Mouse (Mus musculus): ENCODE results near the gene Chst3. TPM values are rescaled to one million over a fixed set of nuclear protein-coding genes. Genes with fewer than 3 reads are reported as not detected.
"Not testable (repeated sequence)": the region's sequence is repeated elsewhere in the genome, so short reads cannot be mapped to it uniquely, and the experiment has no call there.

Gene Chst3
- polyA plus RNA-seq, 1 experiment from 2014 or later: 3.6 TPM

- H3K4me3 ChIP-seq: no peak overlapping the region
- no peaks in the 10 kb centered on the region for H3K9me3 ChIP-seq
- no peak overlapping the region for H3K27ac ChIP-seq
- H3K4me1 ChIP-seq: no peaks in the 10 kb centered on the region
- no peak for ATAC-seq (ENCODE audit: insufficient number of reproducible peaks, insufficient read depth, low FRiP score, low TSS enrichment)
- WGBS: 78% methylated on average over 10 of the region's 10 CpGs
- H3K36me3 ChIP-seq: no peaks in the 10 kb centered on the region
- H3K9ac ChIP-seq: no peak overlapping the region
- no peaks in the 10 kb centered on the region for H3K27me3 ChIP-seq
- H3K4me2 ChIP-seq (replicated peaks): no peak overlapping the region
Measured at GRCm38 (mm10) chr10:60170326-60171089, 48.6 kb downstream of the Chst3 start.

GRCm38 (mm10) chr10:60168960-60169359 lies 50.1 kb downstream of the Chst3 start:
- H3K27ac ChIP-seq: no peak overlapping the region
- H3K27me3 ChIP-seq: no peaks in the 10 kb centered on the region
- H3K4me2 ChIP-seq (replicated peaks): no peak overlapping the region
- H3K4me1 ChIP-seq: no peaks in the 10 kb centered on the region
- no peak overlapping the region for H3K9ac ChIP-seq
- H3K4me3 ChIP-seq: no peak overlapping the region
- no peaks in the 10 kb centered on the region for H3K36me3 ChIP-seq
- WGBS: 58% methylated on average over 3 of the region's 3 CpGs
- H3K9me3 ChIP-seq: no peaks in the 10 kb centered on the region
- ATAC-seq (ENCODE audit: insufficient number of reproducible peaks, insufficient read depth, low FRiP score, low TSS enrichment): no peak

- WGBS: 86% methylated on average over 2 of the region's 2 CpGs
- H3K4me2 ChIP-seq (replicated peaks): no peak overlapping the region
- no peak overlapping the region for H3K27ac ChIP-seq
- H3K4me1 ChIP-seq: no peaks in the 10 kb centered on the region
- no peak overlapping the region for H3K4me3 ChIP-seq
- H3K9me3 ChIP-seq: no peaks in the 10 kb centered on the region
- H3K27me3 ChIP-seq: no peaks in the 10 kb centered on the region
- H3K36me3 ChIP-seq: no peaks in the 10 kb centered on the region
- no peak for ATAC-seq (ENCODE audit: insufficient number of reproducible peaks, insufficient read depth, low FRiP score, low TSS enrichment)
- H3K9ac ChIP-seq: no peak overlapping the region
Measured at GRCm38 (mm10) chr10:60168306-60168705, 50.8 kb downstream of the Chst3 start.

- H3K4me2 ChIP-seq (replicated peaks): no peak overlapping the region
- no peak overlapping the region for H3K9ac ChIP-seq
- no peaks in the 10 kb centered on the region for H3K27me3 ChIP-seq
- H3K4me1 ChIP-seq: no peaks in the 10 kb centered on the region
- no peak overlapping the region for H3K27ac ChIP-seq
- WGBS: 16% methylated on average over 3 of the region's 3 CpGs
- ATAC-seq (ENCODE audit: insufficient number of reproducible peaks, insufficient read depth, low FRiP score, low TSS enrichment): no peak
- no peaks in the 10 kb centered on the region for H3K36me3 ChIP-seq
- H3K4me3 ChIP-seq: no peak overlapping the region
- H3K9me3 ChIP-seq: no peaks in the 10 kb centered on the region
Measured at GRCm38 (mm10) chr10:60166068-60166467, 53.0 kb downstream of the Chst3 start.

GRCm38 (mm10) chr10:60164869-60165268 lies 54.2 kb downstream of the Chst3 start:
- no peak overlapping the region for H3K4me2 ChIP-seq (replicated peaks)
- no peak overlapping the region for H3K27ac ChIP-seq
- no peak for ATAC-seq (ENCODE audit: insufficient number of reproducible peaks, insufficient read depth, low FRiP score, low TSS enrichment)
- H3K4me1 ChIP-seq: no peaks in the 10 kb centered on the region
- H3K36me3 ChIP-seq: no peaks in the 10 kb centered on the region
- 83% methylated on average over 1 of the region's 1 CpGs for WGBS
- H3K4me3 ChIP-seq: no peak overlapping the region
- H3K9ac ChIP-seq: no peak overlapping the region
- H3K9me3 ChIP-seq: no peaks in the 10 kb centered on the region
- no peaks in the 10 kb centered on the region for H3K27me3 ChIP-seq

- H3K4me2 ChIP-seq (replicated peaks): no peak overlapping the region
- no peak overlapping the region for H3K27ac ChIP-seq
- H3K27me3 ChIP-seq: no peaks in the 10 kb centered on the region
- no peak overlapping the region for H3K4me3 ChIP-seq
- H3K9ac ChIP-seq: no peak overlapping the region
- no peaks in the 10 kb centered on the region for H3K4me1 ChIP-seq
- no peak for ATAC-seq (ENCODE audit: insufficient number of reproducible peaks, insufficient read depth, low FRiP score, low TSS enrichment)
- H3K9me3 ChIP-seq: no peaks in the 10 kb centered on the region
- 94% methylated on average over 6 of the region's 6 CpGs for WGBS
- H3K36me3 ChIP-seq: no peaks in the 10 kb centered on the region
Measured at GRCm38 (mm10) chr10:60162973-60163255, 56.1 kb downstream of the Chst3 start.

- not testable (repeated sequence) for ATAC-seq (ENCODE audit: insufficient number of reproducible peaks, insufficient read depth, low FRiP score, low TSS enrichment); H3K9me3 ChIP-seq; H3K27me3 ChIP-seq; H3K9ac ChIP-seq; H3K4me3 ChIP-seq; H3K4me2 ChIP-seq (replicated peaks); H3K36me3 ChIP-seq; H3K4me1 ChIP-seq; H3K27ac ChIP-seq
- 79% methylated on average over 8 of the region's 8 CpGs for WGBS
Measured at GRCm38 (mm10) chr10:60162184-60162972, 56.7 kb downstream of the Chst3 start.

- ATAC-seq (ENCODE audit: insufficient number of reproducible peaks, insufficient read depth, low FRiP score, low TSS enrichment); H3K9me3 ChIP-seq; H3K4me2 ChIP-seq (replicated peaks); H3K36me3 ChIP-seq; H3K27me3 ChIP-seq; H3K27ac ChIP-seq; H3K4me3 ChIP-seq; H3K4me1 ChIP-seq; H3K9ac ChIP-seq: not testable (repeated sequence)
- 76% methylated on average over 3 of the region's 3 CpGs for WGBS
Measured at GRCm38 (mm10) chr10:60161397-60161796, 57.7 kb downstream of the Chst3 start.

GRCm38 (mm10) chr10:60158144-60158543 lies 60.9 kb downstream of the Chst3 start:
- Histone ChIP-seq H3K4me3 (no peak overlapping the region), H3K9ac (no peak overlapping the region), H3K4me1 (no peaks in the 10 kb centered on the region), H3K27ac (no peak overlapping the region), H3K27me3 (no peaks in the 10 kb centered on the region), H3K4me2 (replicated peaks) (no peak overlapping the region), H3K9me3 (no peaks in the 10 kb centered on the region), H3K36me3 (no peaks in the 10 kb centered on the region)
- WGBS: 90% methylated on average over 3 of the region's 3 CpGs
- no peak for ATAC-seq (ENCODE audit: insufficient number of reproducible peaks, insufficient read depth, low FRiP score, low TSS enrichment)

GRCm38 (mm10) chr10:60156016-60156415 lies 63.0 kb downstream of the Chst3 start:
- Histone ChIP-seq H3K27me3 (no peaks in the 10 kb centered on the region), H3K9ac (no peak overlapping the region)
- ATAC-seq (ENCODE audit: insufficient number of reproducible peaks, insufficient read depth, low FRiP score, low TSS enrichment): no peak

GRCm38 (mm10) chr10:60151107-60151663 lies 67.9 kb downstream of the Chst3 start:
- H3K4me3 ChIP-seq: no peak overlapping the region
- no peak overlapping the region for H3K27ac ChIP-seq
- H3K36me3 ChIP-seq: no peaks in the 10 kb centered on the region
- no peak overlapping the region for H3K4me2 ChIP-seq (replicated peaks)
- no peak for ATAC-seq (ENCODE audit: insufficient number of reproducible peaks, insufficient read depth, low FRiP score, low TSS enrichment)
- no peaks in the 10 kb centered on the region for H3K4me1 ChIP-seq
- H3K9me3 ChIP-seq: no peaks in the 10 kb centered on the region
- H3K27me3 ChIP-seq: no peaks in the 10 kb centered on the region
- no peak overlapping the region for H3K9ac ChIP-seq
- WGBS: 66% methylated on average over 6 of the region's 6 CpGs

More at GRCm38 (mm10) chr10:60156016-60156415, 63.0 kb downstream of the Chst3 start:
- Histone ChIP-seq H3K9me3 (no peaks in the 10 kb centered on the region), H3K4me1 (no peaks in the 10 kb centered on the region), H3K4me3 (no peak overlapping the region), H3K4me2 (replicated peaks) (no peak overlapping the region), H3K36me3 (no peaks in the 10 kb centered on the region), H3K27ac (no peak overlapping the region)

- Histone ChIP-seq H3K4me3 (no peak overlapping the region), H3K4me2 (replicated peaks) (no peak overlapping the region), H3K9me3 (no peaks in the 10 kb centered on the region), H3K27me3 (no peaks in the 10 kb centered on the region), H3K9ac (no peak overlapping the region), H3K27ac (no peak overlapping the region), H3K36me3 (no peaks in the 10 kb centered on the region), H3K4me1 (no peaks in the 10 kb centered on the region)
- WGBS: 4% methylated on average over 5 of the region's 5 CpGs
- 0 out of 2 replicates have a peak, but pooled peaks have one; percentile 58 for ATAC-seq (ENCODE audit: insufficient number of reproducible peaks, insufficient read depth, low FRiP score, low TSS enrichment)
Measured at GRCm38 (mm10) chr10:60148087-60148486, 71.0 kb downstream of the Chst3 start.
